Mouse (Mus musculus) stomach, postnatal 0 days (tissue): ENCODE data around the gene Olfr461. TPM values are rescaled to one million over a fixed set of nuclear protein-coding genes. Genes with fewer than 3 reads are reported as not detected.

Source experiments
- ATAC-seq: fragments of 200-750 bp; cut with Nextera tagmentation; 2 replicates; pipeline ENCODE4 v1.8.0; 2017; ENCODE audit not compliant: low FRiP score, low TSS enrichment
- DNase-seq: peaks from one replicate; pipeline ENCODE4 v3.0.0-alpha.2; 2016; ENCODE audit warnings: low spot score
- H3K27ac ChIP-seq: fragments of 300-500 bp; sonication (generic); replicated peaks from 2 replicates; pipeline ENCODE4 v1.5.1; 2014; ENCODE audit warnings: mild to moderate bottlenecking, control low read depth
- H3K27me3 ChIP-seq: fragments of 300-500 bp; sonication (generic); 2 replicates; pipeline ENCODE4 v1.6.1; 2014; ENCODE audit warnings: low read length; ENCODE audit not compliant: control insufficient read depth, insufficient read depth
- H3K36me3 ChIP-seq: fragments of 300-500 bp; sonication (generic); 2 replicates; pipeline ENCODE4 v1.6.1; 2014; ENCODE audit warnings: low read length, mixed read lengths; ENCODE audit not compliant: control insufficient read depth, insufficient read depth
- H3K4me1 ChIP-seq: fragments of 300-500 bp; sonication (generic); replicated peaks from 2 replicates; pipeline ENCODE4 v1.6.1; 2014; ENCODE audit warnings: antibody characterized with exemption; ENCODE audit not compliant: control insufficient read depth, insufficient read depth
- H3K4me2 ChIP-seq: fragments of 300-500 bp; sonication (generic); replicated peaks from 2 replicates; pipeline ENCODE4 v1.6.1; 2014; ENCODE audit warnings: low read depth, mild to moderate bottlenecking, control low read depth, moderate library complexity
- H3K4me3 ChIP-seq: fragments of 300-500 bp; sonication (generic); 2 replicates; pipeline ENCODE4 v1.5.1; 2014; ENCODE audit warnings: low read depth, low read length, control low read depth
- H3K9ac ChIP-seq: fragments of 300-500 bp; sonication (generic); 2 replicates; pipeline ENCODE4 v1.6.1; 2014; ENCODE audit warnings: mild to moderate bottlenecking, low read length, control low read depth, mixed read lengths
- H3K9me3 ChIP-seq: fragments of 300-500 bp; sonication (generic); 2 replicates; pipeline ENCODE4 v1.6.1; 2016; ENCODE audit warnings: low read length; ENCODE audit not compliant: control insufficient read depth
- CTCF ChIP-seq: IDR thresholded peaks from 2 replicates; pipeline ENCODE4 v1.5.1; 2016; ENCODE audit warnings: antibody characterized with exemption, low read depth, mild to moderate bottlenecking, moderate library complexity
- EP300 ChIP-seq: optimal IDR thresholded peaks from 2 replicates; pipeline ENCODE3; 2016; ENCODE audit warnings: antibody characterized with exemption
- WGBS: fragments of 180-500 bp; shearing (Covaris S2); extraction: QIAGEN DNeasy Blood & Tissue Kit; methylation state at CpG from one replicate; pipeline ENCODE4 v1.1.7; 2014; 5-methylcytosine and 5-hydroxymethylcytosine counted together
- polyA plus RNA-seq: library from polyadenylated mRNA; unstranded; fragments of >200 nt; fragmentation: Nextera tagmentation; extraction: Ambion mirVana; gene quantifications from 2 replicates; pipeline ENCODE4 v1.2.1, GENCODE M21; 2015

Olfr461 gene
- polyA plus RNA-seq, 1 experiment from 2014 or later = 0.04 TPM

GRCm38 (mm10) chr6:40576305-40576704 is 21.5 kb upstream of the Olfr461 start:
- Histone ChIP-seq H3K4me2 (no peak overlapping the region), H3K4me1 (no peaks in the 10 kb centered on the region), H3K4me3 (no peak overlapping the region), H3K9ac (no peak overlapping the region), H3K36me3 (no peaks in the 10 kb centered on the region), H3K27ac (no peak overlapping the region), H3K27me3 (no peaks in the 10 kb centered on the region), H3K9me3 (no peaks in the 10 kb centered on the region)
- 51% methylated on average over 1 of the region's 1 CpGs for WGBS
- TF ChIP-seq CTCF (no peak), EP300 (no peak)
- ATAC-seq = no peak
- DNase-seq = no peak

DNA sequence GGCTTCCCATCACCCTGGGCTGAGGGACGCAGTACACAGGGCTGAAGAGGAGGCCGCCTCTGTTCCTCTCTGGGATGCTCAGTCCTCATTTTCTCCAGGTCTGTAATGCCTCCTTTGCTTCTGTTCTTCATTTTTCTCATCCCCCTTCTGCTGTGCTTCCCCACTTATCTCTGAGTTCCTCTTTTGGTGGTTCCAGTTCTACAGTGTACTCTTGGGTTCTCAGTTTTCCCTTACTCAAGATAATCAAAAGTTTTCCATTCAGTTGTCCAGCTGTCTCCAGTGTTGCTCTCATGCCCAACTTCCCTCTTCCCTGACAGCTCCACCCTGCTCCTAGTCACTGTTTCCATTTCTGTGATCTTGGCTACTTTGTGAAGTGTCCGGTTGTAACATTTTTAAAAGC is 18.8 kb upstream of the Olfr461 start:
- no peaks in the 10 kb centered on the region for H3K9me3 ChIP-seq
- no peak for ATAC-seq
- WGBS = 71% methylated on average over 3 of the region's 3 CpGs
- DNase-seq = no peak
- H3K27ac ChIP-seq = no peak overlapping the region
- no peaks in the 10 kb centered on the region for H3K36me3 ChIP-seq
- no peaks in the 10 kb centered on the region for H3K27me3 ChIP-seq
- no peak overlapping the region for H3K4me2 ChIP-seq
- H3K4me1 ChIP-seq = no peaks in the 10 kb centered on the region
- no peak overlapping the region for H3K9ac ChIP-seq
- TF ChIP-seq EP300 = no peak
- TF ChIP-seq CTCF = no peak
- H3K4me3 ChIP-seq = no peak overlapping the region

DNA sequence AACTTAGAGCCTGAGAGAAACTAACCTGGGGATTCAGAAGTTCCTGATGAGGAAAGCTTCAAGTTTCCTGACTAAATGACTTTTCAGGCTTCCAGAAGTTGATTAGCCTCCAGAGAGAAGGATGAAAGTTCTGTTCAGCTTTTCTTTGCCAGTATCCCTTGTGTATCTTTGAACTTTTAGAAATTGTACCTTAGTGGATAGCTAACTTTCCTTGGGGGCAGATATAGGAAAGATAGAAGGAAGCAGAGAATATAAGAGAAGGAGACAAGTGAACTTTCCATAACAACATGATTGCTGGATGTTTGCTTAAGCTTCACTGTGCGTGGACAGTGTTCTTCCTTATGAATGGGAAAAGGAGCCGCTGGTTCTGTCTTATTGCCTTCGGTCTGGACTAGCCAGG is 14.3 kb upstream of the Olfr461 start, which contains the start of gene Olfr460:
Olfr460 (plus strand) TSS at position 301 of the 400 bp plus-strand sequence.
- no peak within 1 kb of the TSS for H3K27ac ChIP-seq
- no peak within 1 kb of the TSS for H3K9ac ChIP-seq
- H3K4me2 ChIP-seq = no peak within 1 kb of the TSS
- ATAC-seq (no peak), DNase-seq (no peak)
- no peaks in the 10 kb centered on the region for H3K36me3 ChIP-seq
- H3K9me3 ChIP-seq = no peaks in the 10 kb centered on the region
- H3K4me1 ChIP-seq = no peaks in the 10 kb centered on the region
- 82% methylated on average over 3 of the region's 3 CpGs for WGBS
- no peak within 1 kb of the TSS for H3K4me3 ChIP-seq
- TF ChIP-seq EP300 (no peak), CTCF (no peak)
- H3K27me3 ChIP-seq = no peaks in the 10 kb centered on the region

DNA sequence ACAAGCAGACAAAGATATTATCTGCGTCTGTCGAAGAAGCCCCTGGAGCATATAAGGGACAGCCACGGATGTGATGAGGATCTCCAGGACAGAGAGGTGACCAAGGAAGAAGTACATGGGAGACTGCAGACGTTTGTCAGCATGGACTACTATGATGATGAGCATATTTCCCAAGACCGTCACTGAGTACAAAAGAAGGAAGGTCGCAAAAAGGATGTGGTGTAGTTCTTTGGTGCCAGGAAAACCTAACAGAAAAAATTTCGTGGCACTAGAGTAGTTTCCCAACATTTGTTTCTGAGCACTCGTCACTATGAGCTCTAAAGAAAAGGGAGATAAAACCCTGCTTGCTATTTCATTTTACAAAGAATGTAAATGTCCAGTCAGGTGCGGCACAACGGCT is 10.2 kb downstream of the Olfr461 start:
- Histone ChIP-seq H3K36me3 (no peaks in the 10 kb centered on the region), H3K9me3 (no peaks in the 10 kb centered on the region), H3K27me3 (no peaks in the 10 kb centered on the region), H3K4me2 (no peak overlapping the region), H3K27ac (no peak overlapping the region), H3K9ac (no peak overlapping the region), H3K4me3 (no peak overlapping the region), H3K4me1 (no peaks in the 10 kb centered on the region)
- ATAC-seq (no peak), DNase-seq (no peak)
- WGBS = 73% methylated on average over 10 of the region's 10 CpGs
- TF ChIP-seq EP300 (no peak), CTCF (no peak)

GRCm38 (mm10) chr6:40519408-40519807 is 35.4 kb downstream of the Olfr461 start, which contains the start of gene Prss37:
Gene Prss37 (minus strand): TSS chr6:40519508.
- Histone ChIP-seq H3K9ac (no peak within 1 kb of the TSS), H3K9me3 (no peaks in the 10 kb centered on the region), H3K27me3 (no peaks in the 10 kb centered on the region), H3K36me3 (no peaks in the 10 kb centered on the region), H3K4me2 (no peak within 1 kb of the TSS), H3K4me3 (no peak within 1 kb of the TSS), H3K27ac (no peak within 1 kb of the TSS), H3K4me1 (no peaks in the 10 kb centered on the region)
- WGBS = 62% methylated on average over 1 of the region's 1 CpGs
- ATAC-seq (no peak), DNase-seq (no peak)
- TF ChIP-seq CTCF (no peak), EP300 (no peak)

DNA sequence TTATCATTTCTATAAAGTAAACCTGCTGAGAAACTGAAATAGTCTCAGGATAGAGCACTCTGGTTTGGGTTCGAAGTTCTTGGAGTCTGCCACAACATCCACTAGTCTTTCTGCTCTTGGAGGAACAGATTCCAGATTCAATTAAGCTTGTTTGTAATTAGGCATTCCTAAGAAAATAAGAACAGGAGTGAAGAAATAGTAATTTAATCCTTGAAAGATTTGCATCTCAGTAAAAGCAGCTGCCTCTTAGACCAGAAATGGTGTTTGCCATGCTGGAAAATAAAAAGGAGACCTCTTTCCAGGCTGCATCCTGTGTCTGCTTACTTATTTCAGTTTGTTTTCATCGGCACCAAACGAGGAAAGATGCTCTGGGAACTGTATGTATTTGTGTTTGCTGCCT is 61.6 kb downstream of the Olfr461 start, which contains the start of gene Tas2r108:
Tas2r108 (plus strand) TSS at position 301 of the 400 bp plus-strand sequence.
- ATAC-seq = no peak
- WGBS = 85% methylated on average over 3 of the region's 3 CpGs

More for the DNA sequence above, 61.6 kb downstream of the Olfr461 start, which contains the start of gene Tas2r108:
- Histone ChIP-seq H3K27ac (no peak within 1 kb of the TSS), H3K4me1 (no peaks in the 10 kb centered on the region), H3K4me2 (no peak within 1 kb of the TSS), H3K9me3 (no peaks in the 10 kb centered on the region), H3K27me3 (no peaks in the 10 kb centered on the region), H3K36me3 (no peaks in the 10 kb centered on the region), H3K9ac (no peak within 1 kb of the TSS), H3K4me3 (no peak within 1 kb of the TSS)
- no peak for DNase-seq
- TF ChIP-seq CTCF (no peak), EP300 (no peak)

Other genes starting within 250 kb of the Olfr461 start
- gene Agk, start 229.9 kb downstream of the Olfr461 start, polyA plus RNA-seq = 15.7 and 17.1 TPM in 2 replicates
- gene E330009J07Rik, start 118.9 kb downstream of the Olfr461 start, polyA plus RNA-seq = 11.0 TPM in 2 replicates
- 0.05 TPM in 1 of 2 replicates, not detected in the other for gene Wee2, start 116.0 kb downstream of the Olfr461 start, polyA plus RNA-seq
- 89.2 and 93.6 TPM in 2 replicates for gene Ssbp1, start 83.7 kb downstream of the Olfr461 start, polyA plus RNA-seq
- gene Tas2r137, start 63.8 kb downstream of the Olfr461 start, polyA plus RNA-seq = not detected in 2 replicates
- gene Tas2r108, start 61.5 kb downstream of the Olfr461 start, polyA plus RNA-seq = 0.10 TPM in 1 of 2 replicates, not detected in the other
- gene Prss37, start 35.5 kb downstream of the Olfr461 start, polyA plus RNA-seq = not detected in 2 replicates
- not detected in 2 replicates for gene Olfr460, start 14.4 kb upstream of the Olfr461 start, polyA plus RNA-seq
- gene Clec5a, start 30.8 kb upstream of the Olfr461 start, polyA plus RNA-seq = 1.1 and 1.2 TPM in 2 replicates
- not detected in 2 replicates for gene Tas2r138, start 58.3 kb upstream of the Olfr461 start, polyA plus RNA-seq
- 0.06 and 0.11 TPM in 2 replicates for gene Mgam, start 73.8 kb upstream of the Olfr461 start, polyA plus RNA-seq